Mouse (Mus musculus): ENCODE results near the gene Tesc.

Gene Tesc

GRCm38 (mm10) chr5:118017527-118017926 is 10.0 kb upstream of the Tesc start:
- no peak for DNase-seq

GRCm38 (mm10) chr5:118019905-118020304 is 7.6 kb upstream of the Tesc start:
- DNase-seq: no peak

- no peak for DNase-seq
These were observed 4.5 kb upstream of the Tesc start for GRCm38 (mm10) chr5:118023053-118023452.

DNA sequence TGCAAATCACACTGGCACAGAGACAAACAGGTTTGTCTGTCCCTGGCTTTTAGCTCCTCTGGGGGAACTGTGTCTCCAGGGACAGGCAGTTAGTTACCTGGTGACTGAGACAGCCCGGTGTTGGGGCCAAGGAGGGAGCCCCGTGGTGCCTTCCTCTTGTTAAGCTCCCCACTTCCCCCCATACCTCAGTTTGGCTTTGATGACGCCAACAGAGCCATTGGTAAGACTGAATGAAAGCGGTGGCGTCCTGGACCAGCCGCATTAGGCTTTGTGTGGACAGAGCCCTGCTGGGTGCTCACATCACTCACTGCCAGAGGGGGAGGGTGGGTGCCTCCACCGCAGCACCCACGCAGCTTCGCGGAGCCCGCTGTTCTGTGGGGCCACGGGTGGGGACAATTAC is 1.7 kb upstream of the Tesc start:
- no peak for DNase-seq

- DNase-seq: no peak
These were observed 1.2 kb upstream of the Tesc start for GRCm38 (mm10) chr5:118026343-118026742.

- DNase-seq: peak; percentile 66
These were observed 344 bp upstream of the Tesc start for GRCm38 (mm10) chr5:118027101-118027697.

GRCm38 (mm10) chr5:118028191-118029034 is 870 bp downstream of the Tesc start:
- DNase-seq: peak; percentile 70

DNA sequence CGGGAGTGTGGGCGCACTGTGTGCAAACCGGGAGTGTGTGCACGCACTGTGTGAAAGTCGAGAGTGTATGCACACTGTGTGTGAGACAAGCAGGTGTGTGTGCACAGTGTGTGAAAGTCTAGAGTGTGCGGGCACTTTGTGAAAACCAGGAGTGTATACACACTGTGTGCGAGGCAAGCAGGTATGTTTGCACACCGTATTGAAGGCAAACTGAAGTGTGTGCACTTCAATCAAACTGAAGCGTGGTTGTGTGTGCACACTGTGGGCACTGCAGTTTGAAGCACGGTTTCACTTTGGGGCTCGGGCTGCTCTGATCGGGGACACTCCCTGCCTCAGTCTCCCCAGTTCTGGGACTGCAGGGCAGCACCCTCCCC is 1.5 kb downstream of the Tesc start:
- DNase-seq: no peak

DNA sequence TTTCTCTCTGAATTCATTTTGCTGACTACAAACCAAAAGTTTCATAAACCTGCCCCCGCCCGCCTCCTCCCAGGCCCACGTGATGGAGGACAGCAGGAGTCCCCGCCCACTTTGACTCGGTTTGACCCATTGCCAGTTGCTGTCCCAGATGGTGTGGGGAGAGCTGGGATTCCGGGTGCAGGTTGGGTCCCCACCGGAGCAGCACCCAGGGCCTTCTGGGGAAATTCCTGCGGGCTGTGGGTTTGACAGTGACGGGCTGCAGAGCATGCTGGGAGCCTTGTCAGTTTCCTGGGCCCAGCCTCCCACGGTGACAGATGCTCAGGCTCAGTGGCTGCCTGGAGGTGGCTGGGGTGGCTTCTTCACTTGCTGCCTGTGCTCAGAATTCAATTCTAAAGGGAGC is 1.9 kb downstream of the Tesc start:
- peak; percentile 81 for DNase-seq

DNA sequence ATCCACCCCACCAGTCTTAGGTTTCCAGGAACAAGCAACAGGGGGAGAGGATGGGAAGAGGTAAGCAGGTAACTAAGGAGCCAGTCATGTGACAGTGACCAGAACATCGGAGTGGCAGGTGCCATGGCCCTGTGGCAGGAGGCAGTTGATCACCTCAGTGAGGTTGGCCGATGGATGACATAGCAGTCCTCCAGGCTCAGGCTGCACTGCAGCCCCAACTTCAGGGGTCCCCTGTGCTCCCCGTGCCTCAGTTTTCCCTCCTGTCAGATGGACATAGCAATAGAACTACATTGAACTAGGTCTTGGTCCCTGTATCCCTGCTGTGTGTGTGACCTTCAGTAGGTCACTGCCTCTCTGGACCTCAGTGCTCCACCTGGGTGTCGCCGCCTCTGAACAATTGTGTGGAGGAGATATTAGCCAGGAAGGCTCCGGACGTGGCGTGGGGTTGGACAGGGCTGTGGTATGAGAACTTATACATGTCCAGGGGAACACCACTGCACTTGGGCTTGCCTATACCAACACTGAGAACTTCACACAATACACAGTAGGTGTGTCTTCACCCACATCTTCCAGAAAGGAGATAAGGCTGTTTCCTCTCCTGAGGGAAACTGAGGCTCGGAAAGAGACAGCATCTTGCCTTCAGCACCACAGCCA is 2.6 kb downstream of the Tesc start:
- DNase-seq: peak; percentile 59

GRCm38 (mm10) chr5:118031059-118031458 is 3.5 kb downstream of the Tesc start:
- no peak for DNase-seq

- DNase-seq: peak; percentile 78
These were observed 4.0 kb downstream of the Tesc start for GRCm38 (mm10) chr5:118031508-118031907.

- DNase-seq: peak; percentile 76
These were observed 5.8 kb downstream of the Tesc start for GRCm38 (mm10) chr5:118033328-118033727.

GRCm38 (mm10) chr5:118033740-118034139 is 6.2 kb downstream of the Tesc start:
- DNase-seq: peak; percentile 51

DNA sequence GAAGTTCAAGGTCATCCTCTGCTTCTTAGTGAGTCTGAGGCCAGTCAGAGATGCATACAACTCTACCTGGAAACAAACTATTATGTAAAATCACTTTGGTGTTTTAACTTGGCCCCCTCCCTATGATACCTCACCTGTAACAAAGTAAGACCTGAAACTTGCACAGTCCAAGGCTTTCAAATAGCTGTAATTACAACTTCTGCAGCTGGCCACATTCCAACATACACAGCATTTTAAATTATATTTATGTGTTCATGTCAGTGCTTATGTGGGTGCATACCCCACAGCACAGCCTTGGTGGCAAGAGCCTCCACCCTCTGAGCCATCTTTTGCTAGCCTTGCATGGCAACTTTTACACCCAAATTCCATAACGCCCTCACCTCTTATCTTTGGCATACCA is 7.1 kb downstream of the Tesc start:
- peak; percentile 61 for DNase-seq

DNA sequence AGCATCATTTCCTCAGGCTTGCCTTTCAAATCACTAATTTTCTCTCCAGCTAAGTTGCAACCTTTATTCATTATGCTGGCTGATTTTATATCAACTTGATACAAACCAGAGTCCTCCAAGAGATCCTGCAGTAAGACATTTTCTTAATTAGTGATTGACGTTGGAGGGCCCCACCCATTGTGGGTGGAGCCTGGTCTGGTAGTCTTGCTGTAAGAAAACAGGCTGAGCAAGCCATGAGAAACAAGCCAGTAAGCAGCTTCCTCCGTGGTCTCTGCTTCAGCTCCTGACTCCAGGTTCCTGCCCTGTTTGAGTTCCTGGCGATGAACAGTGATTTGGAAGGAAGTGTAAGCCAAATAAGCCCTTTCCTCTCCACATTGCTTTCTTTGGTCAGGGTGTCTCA is 8.2 kb downstream of the Tesc start:
- peak; percentile 63 for DNase-seq

- peak; percentile 66 for DNase-seq
These were observed 9.6 kb downstream of the Tesc start for GRCm38 (mm10) chr5:118036888-118037797.

GRCm38 (mm10) chr5:118037798-118038484 is 10.4 kb downstream of the Tesc start:
- peak; percentile 85 for DNase-seq

DNA sequence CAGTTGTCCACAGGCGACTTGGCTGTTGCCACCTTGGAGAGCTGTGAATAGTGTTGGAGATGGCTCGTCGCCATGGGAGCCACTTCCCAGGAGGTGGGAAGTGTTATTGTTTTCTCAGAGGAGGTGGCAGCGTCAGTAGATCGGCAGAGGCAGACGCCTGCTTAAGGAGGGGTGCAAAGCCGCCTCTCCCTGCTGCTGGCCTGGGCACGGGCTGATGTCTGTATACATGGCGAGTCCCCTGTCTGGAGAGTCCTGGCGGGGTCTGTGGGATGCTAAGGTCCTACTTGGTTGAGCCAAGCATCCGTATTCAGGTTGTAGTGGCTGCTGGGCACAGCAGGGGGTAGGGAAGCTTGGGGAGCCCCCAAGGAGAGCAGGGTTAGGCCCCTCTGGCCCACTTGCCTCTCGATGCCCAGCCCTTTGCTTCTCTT is 11.7 kb downstream of the Tesc start:
- DNase-seq: peak; percentile 69

- peak; percentile 98 for DNase-seq
These were observed 15.1 kb downstream of the Tesc start for GRCm38 (mm10) chr5:118042599-118042998.

DNA sequence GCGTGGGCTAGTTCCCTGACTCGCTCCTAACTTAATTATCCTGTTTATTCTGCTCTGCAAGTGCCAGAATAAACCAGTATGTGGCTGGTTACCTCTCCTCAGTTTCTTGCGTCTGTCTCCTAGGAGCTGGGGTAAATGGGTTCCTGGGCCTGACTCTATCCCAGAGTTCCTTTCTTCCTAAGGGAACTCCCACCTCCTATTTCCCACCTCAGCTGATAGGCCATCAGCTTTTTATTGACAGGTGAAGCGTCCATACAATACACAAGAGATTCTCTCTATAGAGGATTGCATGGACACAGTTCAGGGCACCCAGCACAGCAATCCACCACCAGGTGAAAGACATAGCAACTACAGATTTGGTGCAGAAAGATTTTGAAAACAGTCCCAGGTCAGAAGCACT is 16.2 kb downstream of the Tesc start:
- DNase-seq: no peak

DNA sequence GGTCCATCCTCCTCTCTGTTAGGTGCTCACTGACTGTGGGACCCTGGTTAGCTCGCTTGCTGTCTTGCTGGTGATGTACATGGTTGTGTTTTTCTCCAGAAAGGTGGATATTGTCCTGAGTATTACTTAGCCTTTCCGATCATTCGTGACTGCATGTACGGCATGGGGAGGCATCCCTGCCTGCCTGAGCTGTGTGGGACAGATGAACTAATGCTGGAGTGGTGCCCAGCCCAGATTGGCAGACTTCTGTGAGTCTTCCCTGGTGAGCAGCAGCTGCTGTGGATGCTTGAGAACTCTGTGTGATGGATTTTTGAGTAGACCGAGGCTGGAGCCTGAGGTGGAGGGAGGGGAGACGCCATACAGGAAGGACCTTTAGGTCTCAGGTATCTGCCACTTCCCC is 17.4 kb downstream of the Tesc start:
- peak; percentile 91 for DNase-seq

All from cerebellum, adult 9-10 months (tissue).